Mouse (Mus musculus) G1E (cell line): ENCODE data around the gene Plcxd3. TPM values are rescaled to one million over a fixed set of nuclear protein-coding genes. Genes with fewer than 3 reads are reported as not detected.

Experiments
- ATAC-seq: 2 replicates; pipeline ENCODE4 v1.8.0; 2016; ENCODE audit warnings: mild to moderate bottlenecking; ENCODE audit not compliant: insufficient number of reproducible peaks, poor library complexity, low FRiP score, severe bottlenecking; ENCODE audit errors: extremely low read depth
- DNase-seq: peaks from one replicate; pipeline ENCODE4 v3.0.0; 2012; ENCODE audit warnings: low spot score
- H3K27me3 ChIP-seq: 2 replicates; pipeline ENCODE4 v1.6.1; 2012; ENCODE audit warnings: mild to moderate bottlenecking, low read length, inconsistent platforms; ENCODE audit not compliant: insufficient read depth
- H3K36me3 ChIP-seq: replicated peaks from 2 replicates; pipeline ENCODE3; 2012; ENCODE audit warnings: mild to moderate bottlenecking, inconsistent platforms
- H3K4me1 ChIP-seq: 2 replicates; pipeline ENCODE4 v1.6.1; 2012; ENCODE audit warnings: low read depth, low read length, inconsistent platforms, mixed read lengths; ENCODE audit not compliant: insufficient read depth
- H3K4me3 ChIP-seq: 2 replicates; pipeline ENCODE4 v1.5.1; 2012; ENCODE audit warnings: low read depth, mild to moderate bottlenecking, inconsistent platforms, low read length, moderate library complexity, mixed read lengths
- H3K9me3 ChIP-seq: replicated peaks from 2 replicates; pipeline ENCODE4 v1.6.1; 2012; ENCODE audit warnings: inconsistent platforms
- CTCF ChIP-seq: IDR thresholded peaks from 2 replicates; pipeline ENCODE4 v1.5.1; 2012; ENCODE audit warnings: low read depth, low read length, inconsistent platforms, mixed read lengths
- GATA1 ChIP-seq: IDR thresholded peaks from 2 replicates; pipeline ENCODE4 v1.6.1; 2012; ENCODE audit warnings: borderline replicate concordance, low read length, inconsistent platforms, mixed read lengths
- GATA2 ChIP-seq: IDR thresholded peaks from 2 replicates; pipeline ENCODE4 v1.6.1; 2012; ENCODE audit warnings: low read depth, low read length, inconsistent platforms, borderline replicate concordance
- POLR2AphosphoS5 ChIP-seq: IDR thresholded peaks from 2 replicates; pipeline ENCODE4 v1.6.1; 2012; ENCODE audit warnings: low read depth, low read length, inconsistent platforms; ENCODE audit not compliant: insufficient replicate concordance
- TAL1 ChIP-seq: conservative IDR thresholded peaks from 2 replicates; pipeline ENCODE4 v1.6.1; 2012; ENCODE audit warnings: low read depth, low read length, inconsistent platforms, mixed read lengths
- polyA plus RNA-seq: library from polyadenylated mRNA; stranded (reverse); fragments of >175 nt; gene quantifications from 2 replicates; pipeline ENCODE4 v1.2.3, GENCODE M21; 2012
- total RNA-seq, 2 experiments: library from RNA; stranded (forward) in 1 of 2; stranded (reverse) in 1 of 2; fragments of 200-1000 nt in 1 of 2; fragments of >200 nt in 1 of 2; fragmentation: Nextera tagmentation in 1 of 2; gene quantifications; 2 replicates each; pipeline ENCODE4 v1.2.3; 2014 to 2017

Plcxd3 gene
- total and polyA plus RNA-seq, 3 experiments = 0.22 TPM; not detected in 2

- DNase-seq (no peak), ATAC-seq (no peak)
- Histone ChIP-seq H3K36me3 (no peaks in the 10 kb centered on the region), H3K9me3 (no peaks in the 10 kb centered on the region), H3K4me3 (no peak overlapping the region), H3K27me3 (no peaks in the 10 kb centered on the region), H3K4me1 (no peaks in the 10 kb centered on the region)
- no peak for TF ChIP-seq GATA2
- no peak for TF ChIP-seq CTCF
- TF ChIP-seq TAL1 = no peak
- no peak for TF ChIP-seq POLR2AphosphoS5
- no peak for TF ChIP-seq GATA1
Measured at GRCm38 (mm10) chr15:4411333-4411732, 36.0 kb downstream of the Plcxd3 start.

GRCm38 (mm10) chr15:4440081-4440480 is 64.8 kb downstream of the Plcxd3 start:
- no peaks in the 10 kb centered on the region for H3K9me3 ChIP-seq
- no peak for ATAC-seq
- H3K36me3 ChIP-seq = no peaks in the 10 kb centered on the region
- no peaks in the 10 kb centered on the region for H3K4me1 ChIP-seq
- no peak for DNase-seq
- no peaks in the 10 kb centered on the region for H3K27me3 ChIP-seq
- TF ChIP-seq CTCF (no peak), TAL1 (no peak), GATA1 (no peak), POLR2AphosphoS5 (no peak), GATA2 (no peak)
- no peak overlapping the region for H3K4me3 ChIP-seq

GRCm38 (mm10) chr15:4496182-4496581 is 120.9 kb downstream of the Plcxd3 start:
- H3K4me1 ChIP-seq = no peaks in the 10 kb centered on the region
- DNase-seq (no peak), ATAC-seq (no peak)
- no peaks in the 10 kb centered on the region for H3K36me3 ChIP-seq
- no peak overlapping the region for H3K4me3 ChIP-seq
- H3K9me3 ChIP-seq = no peaks in the 10 kb centered on the region
- TF ChIP-seq GATA2 (no peak), GATA1 (no peak), POLR2AphosphoS5 (no peak), CTCF (no peak), TAL1 (no peak)
- H3K27me3 ChIP-seq = no peaks in the 10 kb centered on the region

- TF ChIP-seq GATA2 (no peak), GATA1 (no peak), POLR2AphosphoS5 (no peak), TAL1 (no peak), CTCF (no peak)
- Histone ChIP-seq H3K9me3 (no peaks in the 10 kb centered on the region), H3K4me1 (no peaks in the 10 kb centered on the region), H3K36me3 (no peaks in the 10 kb centered on the region), H3K27me3 (no peaks in the 10 kb centered on the region), H3K4me3 (no peak overlapping the region)
- ATAC-seq (no peak), DNase-seq (no peak)
Measured at GRCm38 (mm10) chr15:4496984-4497383, 121.7 kb downstream of the Plcxd3 start.

- DNase-seq (no peak), ATAC-seq (no peak)
- Histone ChIP-seq H3K4me3 (no peak overlapping the region), H3K36me3 (no peaks in the 10 kb centered on the region), H3K9me3 (no peaks in the 10 kb centered on the region), H3K4me1 (no peaks in the 10 kb centered on the region), H3K27me3 (no peaks in the 10 kb centered on the region)
- TF ChIP-seq GATA1 = no peak
Measured at GRCm38 (mm10) chr15:4498036-4498435, 122.7 kb downstream of the Plcxd3 start.

GRCm38 (mm10) chr15:4503366-4503765 is 128.1 kb downstream of the Plcxd3 start:
- ATAC-seq = no peak
- Histone ChIP-seq H3K27me3 (no peaks in the 10 kb centered on the region), H3K9me3 (no peaks in the 10 kb centered on the region), H3K36me3 (no peaks in the 10 kb centered on the region), H3K4me1 (no peaks in the 10 kb centered on the region), H3K4me3 (no peak overlapping the region)
- no peak for DNase-seq
- TF ChIP-seq TAL1 (no peak), CTCF (no peak), GATA2 (no peak), GATA1 (no peak), POLR2AphosphoS5 (no peak)

GRCm38 (mm10) chr15:4503826-4504225 is 128.5 kb downstream of the Plcxd3 start:
- no peaks in the 10 kb centered on the region for H3K27me3 ChIP-seq
- H3K4me3 ChIP-seq = no peak overlapping the region
- TF ChIP-seq POLR2AphosphoS5 (no peak), CTCF (no peak), GATA2 (no peak), TAL1 (no peak), GATA1 (no peak)
- DNase-seq = no peak
- H3K4me1 ChIP-seq = no peaks in the 10 kb centered on the region
- ATAC-seq = no peak
- H3K9me3 ChIP-seq = no peaks in the 10 kb centered on the region
- no peaks in the 10 kb centered on the region for H3K36me3 ChIP-seq
